Mouse (Mus musculus): Measurements from ENCODE around the gene Plvap. TPM values are rescaled to one million over a fixed set of nuclear protein-coding genes. Genes with fewer than 3 reads are reported as not detected.

The Plvap gene
- polyA plus RNA-seq, 1 experiment from 2014 or later = 135 TPM

GRCm38 (mm10) chr8:71451337-71451736 lies 60.2 kb downstream of the Plvap start:
- H3K9me3 ChIP-seq (ENCODE audit: low read depth, low read length) = no peaks in the 10 kb centered on the region
- no peak overlapping the region for H3K4me2 ChIP-seq
- WGBS = 65% methylated on average over 4 of the region's 4 CpGs
- no peaks in the 10 kb centered on the region for H3K4me1 ChIP-seq (ENCODE audit: insufficient read depth)
- no peak for TF ChIP-seq CTCF (IDR thresholded peaks at IDR 0.05; ENCODE audit: low read depth)
- no peaks in the 10 kb centered on the region for H3K27me3 ChIP-seq (ENCODE audit: insufficient read depth, low read length)
- H3K36me3 ChIP-seq (ENCODE audit: insufficient read depth) = no peaks in the 10 kb centered on the region
- no peak overlapping the region for H3K9ac ChIP-seq
- H3K4me3 ChIP-seq (ENCODE audit: low read depth, low read length) = no peak overlapping the region
- DNase-seq (no peak), ATAC-seq (ENCODE audit: insufficient read depth) (no peak)
- no peak overlapping the region for H3K27ac ChIP-seq (ENCODE audit: low read depth)

Other genes with a start within 250 kb of the Plvap start
- gene Myo9b, start 239.0 kb downstream of the Plvap start, polyA plus RNA-seq (2014; fragmentation: Nextera tagmentation; extraction: Ambion mirVana) = 24.2 and 25.3 TPM in 2 replicates
- gene Haus8, start 238.8 kb downstream of the Plvap start, polyA plus RNA-seq (2014; fragmentation: Nextera tagmentation; extraction: Ambion mirVana) = 55.3 and 60.1 TPM in 2 replicates
- 83.2 and 85.6 TPM in 2 replicates for gene Use1, start 144.9 kb downstream of the Plvap start, polyA plus RNA-seq (2014; fragmentation: Nextera tagmentation; extraction: Ambion mirVana)
- 4.0 and 5.0 TPM in 2 replicates for gene Ocel1, start 140.5 kb downstream of the Plvap start, polyA plus RNA-seq (2014; fragmentation: Nextera tagmentation; extraction: Ambion mirVana)
- 94.7 and 102 TPM in 2 replicates for gene Nr2f6, start 129.8 kb downstream of the Plvap start, polyA plus RNA-seq (2014; fragmentation: Nextera tagmentation; extraction: Ambion mirVana)
- gene Ushbp1, start 116.0 kb downstream of the Plvap start, polyA plus RNA-seq (2014; fragmentation: Nextera tagmentation; extraction: Ambion mirVana) = 20.5 and 20.6 TPM in 2 replicates
- 108 and 114 TPM in 2 replicates for gene Babam1, start 114.9 kb downstream of the Plvap start, polyA plus RNA-seq (2014; fragmentation: Nextera tagmentation; extraction: Ambion mirVana)
- gene Ankle1, start 105.7 kb downstream of the Plvap start, polyA plus RNA-seq (2014; fragmentation: Nextera tagmentation; extraction: Ambion mirVana) = 32.2 and 38.0 TPM in 2 replicates
- 36.6 and 47.8 TPM in 2 replicates for gene Abhd8, start 48.1 kb downstream of the Plvap start, polyA plus RNA-seq (2014; fragmentation: Nextera tagmentation; extraction: Ambion mirVana)
- gene Mrpl34, start 46.8 kb downstream of the Plvap start, polyA plus RNA-seq (2014; fragmentation: Nextera tagmentation; extraction: Ambion mirVana) = 134 and 135 TPM in 2 replicates
- gene Dda1, start 42.6 kb downstream of the Plvap start, polyA plus RNA-seq (2014; fragmentation: Nextera tagmentation; extraction: Ambion mirVana) = 101 and 111 TPM in 2 replicates
- 2.4 and 3.1 TPM in 2 replicates for gene Ano8, start 25.8 kb downstream of the Plvap start, polyA plus RNA-seq (2014; fragmentation: Nextera tagmentation; extraction: Ambion mirVana)
- gene Gtpbp3, start 23.6 kb downstream of the Plvap start, polyA plus RNA-seq (2014; fragmentation: Nextera tagmentation; extraction: Ambion mirVana) = 7.6 and 9.6 TPM in 2 replicates
- 1.0 TPM in 2 replicates for gene Ccdc194, start 14.0 kb upstream of the Plvap start, polyA plus RNA-seq (2014; fragmentation: Nextera tagmentation; extraction: Ambion mirVana)
- 15.0 and 16.6 TPM in 2 replicates for gene Bst2, start 25.7 kb upstream of the Plvap start, polyA plus RNA-seq (2014; fragmentation: Nextera tagmentation; extraction: Ambion mirVana)
- 89.3 and 106 TPM in 2 replicates for gene Mvb12a, start 31.2 kb upstream of the Plvap start, polyA plus RNA-seq (2014; fragmentation: Nextera tagmentation; extraction: Ambion mirVana)
- gene Tmem221, start 47.1 kb upstream of the Plvap start, polyA plus RNA-seq (2014; fragmentation: Nextera tagmentation; extraction: Ambion mirVana) = 1.9 and 3.2 TPM in 2 replicates
- 0.07 TPM in 1 of 2 replicates, not detected in the other for gene Nxnl1, start 54.8 kb upstream of the Plvap start, polyA plus RNA-seq (2014; fragmentation: Nextera tagmentation; extraction: Ambion mirVana)
- 18.5 and 19.9 TPM in 2 replicates for gene Slc27a1, start 57.1 kb upstream of the Plvap start, polyA plus RNA-seq (2014; fragmentation: Nextera tagmentation; extraction: Ambion mirVana)
- 251 and 253 TPM in 2 replicates for gene Pgls, start 80.4 kb upstream of the Plvap start, polyA plus RNA-seq (2014; fragmentation: Nextera tagmentation; extraction: Ambion mirVana)
- gene Fam129c, start 85.9 kb upstream of the Plvap start, polyA plus RNA-seq (2014; fragmentation: Nextera tagmentation; extraction: Ambion mirVana) = 2.4 and 4.6 TPM in 2 replicates
- 87.5 and 90.5 TPM in 2 replicates for gene Colgalt1, start 99.2 kb upstream of the Plvap start, polyA plus RNA-seq (2014; fragmentation: Nextera tagmentation; extraction: Ambion mirVana)
- 0.46 and 0.64 TPM in 2 replicates for gene Unc13a, start 160.0 kb upstream of the Plvap start, polyA plus RNA-seq (2014; fragmentation: Nextera tagmentation; extraction: Ambion mirVana)
- gene Jak3, start 164.5 kb upstream of the Plvap start, polyA plus RNA-seq (2014; fragmentation: Nextera tagmentation; extraction: Ambion mirVana) = 7.2 and 7.8 TPM in 2 replicates
- gene Insl3, start 177.5 kb upstream of the Plvap start, polyA plus RNA-seq (2014; fragmentation: Nextera tagmentation; extraction: Ambion mirVana) = 0.87 and 1.0 TPM in 2 replicates
- gene B3gnt3, start 190.0 kb upstream of the Plvap start, polyA plus RNA-seq (2014; fragmentation: Nextera tagmentation; extraction: Ambion mirVana) = 2.1 and 2.3 TPM in 2 replicates
- 3.9 and 4.5 TPM in 2 replicates for gene Fcho1, start 214.0 kb upstream of the Plvap start, polyA plus RNA-seq (2014; fragmentation: Nextera tagmentation; extraction: Ambion mirVana)